Mouse (Mus musculus) ovary, adult 18-20 months (tissue): Measurements from ENCODE around the gene Spag8.

Source experiments
- DNase-seq: peaks from one replicate; pipeline ENCODE4 v3.0.0; 2022; ENCODE audit warnings: low spot score, mixed read lengths

Gene Spag8

DNA sequence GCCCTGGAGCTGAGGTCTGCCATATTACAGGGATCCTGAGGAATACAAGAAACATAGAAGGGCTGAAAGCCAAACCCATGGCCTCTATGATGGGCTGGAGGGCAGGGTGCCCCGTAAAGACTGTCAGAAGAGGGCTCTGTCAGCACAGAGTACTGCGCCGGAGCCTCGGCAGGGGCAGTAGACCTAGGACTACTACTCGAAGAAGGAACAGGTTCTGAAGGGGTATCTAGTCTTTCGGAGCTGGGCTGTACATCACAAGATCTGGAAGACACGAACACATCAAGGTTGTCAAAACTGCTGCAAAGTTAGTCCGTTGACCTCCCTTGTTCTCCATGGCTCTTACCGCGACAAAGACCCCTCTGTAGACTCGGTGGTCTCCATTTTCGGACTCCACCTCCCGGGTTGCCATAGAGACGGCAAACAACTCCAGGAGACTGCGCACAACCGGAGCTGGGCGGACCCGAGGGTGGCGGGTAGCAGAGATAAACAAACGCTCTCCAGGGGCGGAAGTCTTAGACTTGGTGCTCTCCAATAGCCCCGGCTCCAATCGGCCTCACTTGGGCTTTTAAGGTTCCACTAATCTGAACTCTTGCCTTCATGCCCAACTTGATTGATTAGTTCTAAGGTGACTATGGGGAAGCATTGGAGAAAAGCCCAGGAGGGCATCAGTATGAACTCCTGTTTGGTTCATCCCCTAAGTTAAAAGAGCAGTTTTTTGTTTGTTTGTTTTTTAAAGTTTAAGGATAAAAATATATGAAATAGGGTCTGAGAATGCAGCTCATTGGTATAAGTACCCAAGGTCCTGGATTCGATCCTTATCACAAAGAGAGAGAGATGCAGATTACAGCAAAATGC lies at the start of gene Spag8:
Gene Spag8, minus strand, starts transcription at position 434 of the 855 bp plus-strand sequence.
- no peak for DNase-seq

DNA sequence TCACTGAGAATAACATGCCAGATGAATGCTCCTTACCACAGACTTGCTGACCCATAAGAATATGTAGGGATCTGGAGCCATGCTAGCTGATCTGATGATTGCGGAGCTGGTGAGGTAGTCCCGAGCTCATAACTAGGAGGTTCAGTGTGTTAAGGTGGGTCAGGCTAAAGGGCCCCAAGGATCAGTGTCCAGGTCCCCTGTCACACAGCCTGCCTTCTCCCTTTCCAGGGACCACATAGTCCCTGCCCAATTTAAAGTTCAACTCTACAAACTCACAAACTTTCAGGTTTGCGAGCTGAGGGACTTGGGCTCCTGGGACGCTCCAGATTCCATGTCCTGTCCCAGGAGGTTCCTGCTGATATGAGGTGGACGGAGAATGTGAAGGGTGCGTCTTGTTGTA lies 47.3 kb upstream of the Spag8 start, which contains the start of gene Olfr70:
Gene Olfr70, minus strand, starts transcription at position 101 of the 400 bp plus-strand sequence.
- no peak for DNase-seq

DNA sequence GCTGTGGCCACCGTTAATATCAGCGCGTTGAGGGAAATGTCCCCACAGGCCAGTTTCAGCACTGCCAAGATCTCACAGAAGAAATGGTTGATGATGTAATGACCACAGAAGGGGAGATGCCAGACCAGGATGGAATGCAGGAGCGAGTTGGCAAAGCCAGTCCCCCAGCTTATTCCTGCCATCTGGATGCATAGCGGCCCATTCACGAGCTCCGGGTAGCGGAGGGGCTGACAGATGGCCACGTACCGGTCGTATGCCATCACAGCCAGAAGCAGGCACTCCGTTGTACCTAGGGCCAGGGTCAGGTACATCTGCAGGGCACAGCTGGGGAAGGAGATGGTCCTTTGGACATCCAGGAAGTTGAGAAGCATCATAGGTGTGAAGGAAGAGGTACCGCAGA lies 43.2 kb upstream of the Spag8 start:
- DNase-seq, result no peak

DNA sequence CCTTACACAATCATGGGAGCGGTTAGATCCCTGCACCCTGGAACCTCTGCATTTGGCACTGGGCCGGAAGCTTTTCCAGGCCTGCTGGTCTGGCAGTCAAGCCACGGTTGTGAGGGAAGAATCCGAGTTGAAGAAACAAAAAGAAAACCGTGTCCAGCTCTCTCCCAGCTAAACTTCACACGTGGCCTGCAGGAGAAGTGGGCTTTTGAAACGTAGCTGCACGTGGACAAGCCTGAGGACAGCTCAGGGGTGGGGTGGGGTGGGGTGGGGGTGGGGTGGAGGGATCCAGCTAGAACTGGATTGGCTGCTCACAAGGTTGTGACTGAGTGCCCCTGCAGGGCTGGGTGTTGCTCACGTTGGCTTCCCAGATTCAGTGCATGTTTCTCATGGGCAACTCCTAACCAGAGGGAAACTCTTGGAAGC lies 41.9 kb upstream of the Spag8 start:
- no peak for DNase-seq

DNA sequence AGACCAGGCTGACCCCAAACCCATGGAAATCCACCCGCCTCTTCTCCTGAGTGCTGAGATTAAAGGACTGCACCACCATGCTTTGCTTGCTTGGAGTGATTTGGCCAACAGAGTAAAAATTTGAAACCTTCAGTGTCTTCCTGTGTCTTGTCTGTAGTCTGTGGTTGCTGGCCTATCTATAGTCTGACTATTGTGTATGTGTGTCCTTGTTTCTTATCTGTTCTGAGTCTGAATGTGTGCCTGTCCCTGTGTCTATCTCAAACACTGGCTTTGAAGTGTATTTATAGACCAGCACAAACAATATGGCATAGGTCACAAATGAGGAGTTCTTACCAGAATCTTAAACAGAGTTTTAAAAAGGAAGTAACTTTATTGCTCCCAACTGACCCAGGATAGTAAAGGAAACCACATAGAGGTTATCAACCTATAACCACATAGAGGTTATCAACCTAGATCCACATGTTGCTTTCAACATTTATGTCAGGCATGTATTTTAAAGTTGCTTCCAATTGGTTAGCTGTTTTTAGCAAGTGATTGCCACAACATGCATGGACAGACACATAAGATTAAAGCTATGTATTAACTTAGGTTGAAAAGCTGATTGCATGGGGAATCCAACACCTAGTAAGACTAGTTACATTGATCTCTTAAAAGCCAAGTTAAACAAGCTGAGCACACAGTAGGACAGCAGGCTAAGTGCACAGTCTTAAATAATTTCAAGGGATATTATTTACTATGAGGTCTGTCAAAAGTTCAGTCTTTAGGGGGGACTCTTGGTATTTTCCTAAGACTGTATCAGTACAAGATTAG lies 41.2 kb upstream of the Spag8 start:
- DNase-seq, result no peak

DNA sequence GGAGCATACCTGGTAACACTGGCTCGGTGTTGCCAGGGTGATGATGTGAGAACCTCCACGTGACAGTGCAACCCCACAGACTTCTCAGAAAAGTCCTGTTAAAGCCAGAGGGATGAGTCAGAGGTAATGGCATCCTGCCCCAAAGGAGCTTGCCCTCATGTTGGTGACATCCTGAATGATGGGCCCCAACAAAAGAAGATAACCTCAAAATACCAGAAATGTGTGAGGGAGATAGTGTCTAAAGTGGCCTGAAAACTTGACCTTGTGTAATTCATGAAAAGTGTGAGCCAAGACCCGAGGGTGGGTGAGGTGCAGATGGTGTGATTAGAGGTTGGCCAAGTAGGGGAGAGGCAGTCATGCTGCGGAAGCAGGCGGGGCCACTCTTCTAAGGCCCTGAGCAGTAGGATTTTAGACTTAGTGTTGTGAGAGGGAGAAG lies 40.4 kb upstream of the Spag8 start:
- peak; percentile 46 for DNase-seq

DNA sequence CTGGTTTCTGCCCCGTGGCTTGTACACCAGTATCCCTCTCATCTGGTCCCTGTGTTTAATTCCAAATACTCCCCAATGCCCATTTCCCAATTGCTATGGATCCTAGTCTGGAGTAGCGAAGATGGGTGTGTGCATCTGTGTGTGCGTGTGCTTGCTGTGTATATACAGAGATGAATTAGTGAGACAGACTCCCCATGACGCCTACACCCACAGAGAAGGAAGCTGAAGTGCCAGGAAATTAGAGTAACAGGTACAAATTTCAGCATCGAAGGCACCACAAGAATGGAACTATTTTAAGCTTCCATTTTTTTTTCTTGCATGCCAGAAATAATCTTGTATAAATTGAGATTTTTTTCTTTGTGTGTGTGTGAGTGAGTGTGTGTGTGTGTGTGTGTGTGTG lies 37.6 kb upstream of the Spag8 start:
- DNase-seq, result no peak

DNA sequence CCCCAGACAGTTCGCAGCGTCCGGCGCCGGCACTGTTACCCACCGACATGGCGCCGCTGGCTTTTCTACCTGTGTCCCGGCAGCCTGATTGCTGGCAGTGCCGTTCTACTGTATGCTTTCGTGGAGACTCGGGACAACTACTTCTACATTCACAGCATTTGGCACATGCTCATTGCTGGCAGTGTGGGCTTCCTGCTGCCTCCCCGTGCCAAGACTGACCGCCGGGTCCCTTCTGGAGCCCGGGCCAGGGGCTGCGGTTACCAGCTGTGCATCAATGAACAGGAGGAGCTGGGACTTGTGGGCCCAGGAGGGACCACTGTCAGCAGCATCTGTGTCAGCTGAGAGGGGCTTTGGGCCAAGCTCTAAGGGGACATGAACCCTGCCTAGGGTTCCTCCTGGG lies 36.6 kb upstream of the Spag8 start:
- DNase-seq, result no peak

DNA sequence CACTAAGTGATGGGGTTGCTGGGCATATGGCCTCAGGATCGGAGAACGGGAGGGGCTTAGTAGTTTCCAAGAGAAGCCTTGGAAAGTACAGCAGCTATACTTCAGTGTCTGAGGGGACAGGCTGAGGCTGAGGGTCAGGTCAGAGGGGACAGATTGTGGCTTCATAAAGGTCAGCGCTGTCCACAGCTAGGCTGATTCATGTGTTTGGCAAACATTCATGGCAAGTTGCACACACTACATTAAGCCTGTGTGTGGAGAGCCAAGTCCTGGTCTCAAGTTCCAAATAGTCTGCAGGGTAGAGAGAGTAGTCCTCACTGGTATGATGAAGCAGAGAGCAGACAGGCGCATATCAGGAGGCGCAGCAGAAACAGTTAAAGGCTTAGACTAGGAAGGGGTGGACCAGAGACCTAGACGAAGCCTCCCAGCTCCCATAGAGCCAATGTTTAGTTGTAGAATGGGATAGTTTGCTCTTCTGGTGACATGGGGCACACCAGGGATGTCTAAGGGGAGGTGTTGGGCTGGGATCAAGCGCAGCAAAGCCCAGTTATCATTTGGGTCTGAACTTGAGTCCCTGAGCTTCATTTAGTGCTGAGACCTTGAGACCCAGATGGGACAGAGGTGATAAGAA lies 26.1 kb upstream of the Spag8 start:
- no peak for DNase-seq

DNA sequence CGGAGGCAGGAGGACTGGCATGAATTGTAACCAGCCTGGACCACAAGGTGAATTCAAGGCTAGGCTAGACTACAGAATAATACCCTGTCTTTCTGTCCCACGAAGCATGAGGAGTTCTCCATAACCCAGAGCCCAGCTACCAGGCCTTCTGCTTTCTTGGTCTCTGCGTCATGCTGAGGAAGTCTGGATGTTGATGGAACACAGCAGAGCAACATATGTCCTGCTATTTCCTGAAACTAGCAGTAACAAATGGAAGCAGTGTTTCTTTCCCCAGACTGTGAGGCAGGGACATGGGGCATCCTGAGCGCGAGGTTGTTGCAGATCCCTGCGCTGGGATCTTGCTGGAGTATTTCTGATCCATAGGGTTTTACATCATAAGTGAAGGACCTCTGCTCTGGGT lies 25.1 kb upstream of the Spag8 start:
- no peak for DNase-seq

DNA sequence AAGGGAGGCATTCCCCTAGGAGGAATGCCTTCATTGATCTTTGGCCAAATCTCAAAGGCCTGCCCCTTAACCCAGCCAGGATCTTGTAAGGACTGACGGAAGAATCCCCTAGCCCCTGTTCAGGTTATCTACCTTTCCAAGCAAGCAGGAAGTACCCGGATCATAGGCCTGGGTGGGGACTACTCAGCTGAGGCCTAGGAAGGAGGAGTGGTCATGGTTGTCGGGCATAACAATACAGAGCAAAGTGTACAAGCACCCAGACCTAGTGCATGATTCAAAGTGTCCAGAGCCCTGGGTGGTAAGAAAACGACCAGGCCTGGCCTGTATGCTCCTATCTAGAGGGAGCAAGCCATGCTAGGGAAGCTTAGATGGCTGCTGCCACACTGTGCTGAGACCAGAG lies 22.2 kb upstream of the Spag8 start:
- DNase-seq, result no peak

DNA sequence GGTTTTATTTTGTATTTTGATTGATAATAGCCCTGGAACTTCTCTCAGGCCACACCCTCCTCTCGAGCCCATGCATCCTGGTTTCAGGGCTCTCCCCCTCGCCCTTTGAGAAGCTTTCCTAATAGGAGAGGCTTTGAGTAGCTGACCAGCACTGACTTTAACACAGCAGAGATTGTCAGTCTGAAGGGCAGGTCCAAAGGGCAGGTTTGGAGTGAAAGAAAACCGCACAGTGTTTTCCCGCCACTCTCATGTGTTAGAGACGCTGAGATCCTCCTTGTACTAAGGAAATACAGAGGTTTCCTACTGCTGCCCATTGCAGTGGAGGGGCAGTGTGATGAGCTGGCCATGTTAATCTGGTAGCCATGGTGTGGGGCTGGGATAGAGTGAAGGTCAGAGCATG lies 21.6 kb upstream of the Spag8 start:
- DNase-seq, result no peak

DNA sequence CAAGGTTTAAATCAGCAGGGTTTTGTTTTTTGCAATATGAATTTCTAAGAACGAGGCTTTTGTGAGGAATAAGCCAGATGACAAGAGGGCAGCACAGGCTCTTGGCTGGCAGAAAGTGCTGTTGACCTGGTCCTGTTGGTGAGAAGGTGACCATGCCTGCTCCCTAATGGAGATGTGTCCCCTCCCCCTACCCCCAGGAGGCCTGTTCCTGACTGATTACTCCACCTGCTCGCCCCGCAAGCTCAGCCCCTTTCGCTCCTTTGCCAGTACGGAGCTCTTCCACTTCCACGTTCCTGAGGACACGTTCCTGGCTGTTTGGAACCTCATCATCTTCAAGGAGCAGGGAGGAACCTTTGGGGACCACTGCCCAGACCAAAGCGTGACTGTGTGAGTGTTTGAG lies 20.3 kb upstream of the Spag8 start:
- DNase-seq, result no peak

DNA sequence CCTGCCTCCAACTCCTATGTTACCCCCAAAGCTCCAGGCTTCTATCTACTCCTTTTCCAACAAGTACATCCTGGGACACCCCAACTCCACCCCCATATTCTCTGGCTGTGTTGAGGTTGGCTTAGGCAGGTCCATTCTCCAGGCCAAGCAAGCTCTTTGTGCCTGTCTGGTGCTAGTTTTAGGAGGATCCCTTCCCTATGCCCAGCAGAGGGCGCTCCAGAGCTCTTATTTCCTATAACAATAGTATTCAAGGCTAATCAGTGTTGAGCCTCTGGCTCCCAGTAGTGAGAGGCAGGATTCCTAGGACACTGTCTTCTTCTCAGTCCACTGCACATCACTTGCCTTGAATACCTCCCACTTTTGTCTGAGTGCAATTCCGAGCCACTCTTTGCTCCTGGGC lies 18.7 kb upstream of the Spag8 start:
- peak; percentile 71 for DNase-seq

DNA sequence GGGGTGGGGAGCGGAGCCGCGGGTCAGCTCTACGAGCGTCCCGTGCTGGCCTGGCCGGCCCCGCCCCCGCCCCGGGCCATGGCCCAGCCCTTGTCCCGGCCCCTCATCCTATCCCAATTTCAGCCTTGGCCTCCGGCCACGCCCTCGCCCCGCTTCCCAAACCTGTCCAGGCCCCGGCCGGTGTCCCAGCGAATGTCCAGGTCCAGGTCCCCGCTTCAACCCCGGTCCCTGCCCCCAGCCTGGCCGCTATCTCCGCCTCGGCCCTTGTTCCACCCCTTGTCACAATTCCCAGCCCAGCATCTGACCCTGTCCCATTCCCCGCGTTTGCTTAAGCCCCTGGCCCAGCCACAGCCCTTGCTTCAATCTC lies 16.0 kb upstream of the Spag8 start:
- peak; percentile 60 for DNase-seq

DNA sequence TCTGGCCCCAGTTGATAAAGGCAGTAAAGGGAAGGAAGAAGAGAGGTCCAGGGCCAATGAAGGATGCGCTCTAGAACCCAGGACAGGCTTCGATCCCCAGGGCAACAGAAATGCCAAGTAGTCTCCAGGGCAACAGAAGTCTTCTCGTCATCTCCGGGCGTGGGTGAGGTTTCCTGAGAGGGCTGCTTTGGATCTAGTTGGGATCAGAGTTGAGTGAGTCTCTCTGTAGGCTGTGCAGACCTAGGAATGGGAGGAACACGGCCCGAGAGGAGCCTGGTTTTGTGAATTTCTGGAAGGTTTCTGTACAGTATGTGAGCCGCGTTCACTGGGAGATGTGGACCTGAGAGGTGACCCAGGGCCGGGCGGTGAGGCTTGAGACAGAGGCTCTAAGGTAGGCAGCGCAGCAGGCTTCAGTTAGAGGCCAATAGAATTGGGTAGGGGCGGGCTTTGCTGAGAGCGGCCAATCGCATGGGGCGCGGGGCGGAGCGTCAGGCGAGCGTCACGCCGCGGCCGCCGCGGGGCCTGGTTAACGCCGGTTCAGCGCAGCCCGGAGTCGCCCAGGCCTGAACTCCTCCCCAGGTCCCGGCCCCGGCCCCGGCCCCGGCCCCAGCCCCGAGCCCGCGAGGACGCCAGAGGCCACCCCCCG lies 15.5 kb upstream of the Spag8 start, which contains the start of the genes Tmem8b and Fam221b:
Gene Tmem8b, plus strand, starts transcription at position 190 of the 646 bp plus-strand sequence.
Gene Fam221b, minus strand, starts transcription at position 364 of the 646 bp plus-strand sequence.
- peak; percentile 81 for DNase-seq

DNA sequence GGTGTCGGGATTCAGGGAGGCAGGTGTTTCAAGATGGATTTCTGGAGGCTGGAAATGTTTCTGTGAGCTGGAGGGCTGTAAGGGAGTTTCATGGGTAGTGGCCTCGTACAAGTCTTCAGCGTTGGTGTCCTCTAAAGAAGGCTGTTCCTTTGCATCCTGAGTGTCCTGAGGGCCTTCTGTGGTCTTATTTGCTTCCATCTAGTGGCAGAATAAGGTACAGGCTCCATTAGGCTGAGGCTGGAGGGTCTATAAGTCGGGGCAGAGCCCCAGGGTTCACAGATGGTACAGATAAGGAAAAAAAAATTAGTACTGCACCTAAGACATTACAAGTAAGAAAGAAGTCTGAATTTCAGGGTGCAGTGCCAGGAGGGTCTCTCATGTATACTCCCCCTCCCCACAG lies 13.0 kb upstream of the Spag8 start:
- DNase-seq, result no peak

DNA sequence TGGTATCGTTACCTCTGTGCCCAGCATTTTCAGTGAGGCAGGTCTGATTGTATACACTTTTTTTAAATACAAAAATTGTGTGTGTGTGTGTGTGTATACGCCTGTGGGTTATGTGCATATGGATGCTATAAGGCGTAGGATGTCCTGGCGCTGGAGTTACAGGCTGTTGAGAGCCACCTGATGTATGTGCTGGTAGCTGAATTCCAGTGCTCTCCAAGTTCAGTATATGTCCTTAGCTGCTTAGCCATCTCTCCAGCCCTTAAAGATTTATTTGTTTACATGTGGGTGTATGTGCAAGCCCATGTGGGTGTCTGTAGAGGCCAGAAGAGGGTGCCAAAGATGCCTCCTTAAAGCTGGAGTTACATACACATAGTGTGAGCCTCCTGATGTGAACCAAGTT lies 3.8 kb upstream of the Spag8 start:
- DNase-seq, result no peak

DNA sequence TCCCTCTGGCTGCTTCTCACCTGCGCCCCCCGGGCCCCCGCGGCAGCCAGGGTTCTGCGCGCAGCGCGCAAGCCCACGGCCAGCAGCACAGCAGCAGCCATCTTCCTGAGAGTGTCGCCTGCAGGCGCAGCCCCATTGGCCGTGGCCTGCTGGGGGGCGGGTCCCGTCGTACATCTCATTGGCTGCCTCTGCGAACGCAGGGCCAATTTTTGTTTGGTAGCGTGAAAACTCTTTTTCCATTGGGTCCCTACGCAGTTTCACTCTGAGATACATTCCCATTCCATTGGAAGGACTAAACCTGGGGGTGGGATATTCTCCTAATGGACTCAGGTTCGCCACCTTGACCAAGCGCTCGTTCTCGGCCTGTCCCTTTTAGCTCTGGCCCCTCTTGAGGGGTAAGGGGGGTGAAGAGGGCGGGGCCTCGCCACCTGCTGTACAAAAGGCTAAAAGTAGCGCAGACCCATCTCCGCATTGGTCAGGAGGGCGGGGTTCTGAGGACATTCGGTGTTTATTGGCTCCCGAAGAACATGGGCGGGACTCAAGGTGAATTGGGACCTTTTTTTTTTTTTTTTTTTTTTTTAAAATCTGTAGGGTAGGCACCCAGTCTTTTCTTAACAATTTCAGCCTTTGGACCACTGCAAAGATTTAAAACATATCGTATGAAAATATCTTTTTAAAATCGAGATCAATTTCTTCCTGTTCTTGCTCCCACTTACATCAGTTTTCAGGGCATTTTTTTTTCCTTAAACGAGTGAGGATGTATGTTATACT lies 3.1 kb upstream of the Spag8 start, which contains the start of gene Hint2:
Gene Hint2, minus strand, starts transcription at position 128 of the 771 bp plus-strand sequence.
- DNase-seq, result peak; percentile 95

DNA sequence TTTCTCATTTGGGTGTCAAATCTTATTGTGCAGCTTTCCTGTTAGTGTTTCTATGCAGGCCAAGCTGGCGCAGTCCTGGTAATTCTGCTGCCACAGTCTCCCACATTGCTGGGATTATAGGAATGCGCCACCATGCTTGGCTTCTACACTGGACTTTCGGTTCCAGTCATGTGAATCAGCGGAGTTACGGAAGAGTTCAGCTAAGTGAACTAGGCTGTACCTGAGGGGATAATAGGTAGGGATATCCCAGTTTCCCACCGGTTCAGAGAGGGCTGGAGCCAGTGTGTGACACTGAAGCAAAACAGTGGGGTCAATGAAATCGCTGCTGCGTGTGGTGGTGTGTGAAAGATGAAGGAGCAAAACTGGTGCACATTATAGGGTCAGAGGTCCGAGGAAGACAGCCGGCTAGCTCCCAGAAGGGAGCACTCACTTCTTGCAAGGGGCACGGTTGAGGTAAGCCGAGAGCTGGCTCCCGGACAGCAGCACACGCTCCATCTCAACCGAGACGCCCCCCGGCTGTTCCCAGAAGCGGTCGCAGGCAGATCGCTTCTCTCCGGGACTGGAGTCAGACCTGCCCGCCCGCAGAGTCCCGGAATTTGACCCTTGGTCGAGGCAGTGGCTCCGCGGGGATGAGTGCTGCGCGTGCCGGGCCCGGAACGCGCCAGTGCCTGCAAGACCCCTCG lies 2.4 kb upstream of the Spag8 start:
- no peak for DNase-seq

DNA sequence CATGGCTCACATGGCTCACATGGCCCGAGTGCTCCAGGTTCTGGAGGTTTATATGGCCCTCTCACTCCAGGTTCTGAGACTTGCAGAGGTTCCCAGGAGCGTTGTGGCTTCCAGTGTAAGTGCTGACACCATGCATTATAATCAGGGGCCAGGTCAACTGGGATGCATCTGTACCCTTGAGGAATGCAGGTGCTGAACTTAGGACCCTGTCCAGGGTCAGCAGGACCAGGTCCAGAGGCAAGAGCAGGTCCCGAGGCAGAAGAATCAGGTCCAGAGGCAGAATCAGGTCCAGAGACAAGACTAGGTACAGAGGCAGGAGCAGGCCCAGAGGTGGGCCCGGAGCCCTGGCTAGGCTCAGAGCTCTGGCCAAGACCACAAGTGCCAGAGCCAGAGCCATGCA lies 668 bp downstream of the Spag8 start:
- DNase-seq, result no peak
